In genomic region chr11:109271399-109271798, GRCm38 (mm10) we compare ENCODE assay signal across 23 mouse cellular contexts. TPM values are rescaled to one million over a fixed set of nuclear protein-coding genes. Genes with fewer than 3 reads are reported as not detected.
DNase-seq lines count a peak whose midpoint lies in the region; ATAC-seq and TF ChIP-seq lines count a peak whose summit lies in the region.
"Had no signal": no experiment of that assay in that cellular context is flagged by ENCODE, and none has a peak within 500 bp of the region (broad histone marks: within the 10 kb centered on the region; RNA-seq: fewer than 3 reads in every experiment).

No protein-coding gene starts in this region.

- 91% methylated on average over 9 of the region's 9 CpGs for WGBS in hindbrain, embryonic 14.5 days
- 92% methylated on average over 9 of the region's 9 CpGs for WGBS in hindbrain, postnatal 0 days

- TF ChIP-seq CTCF in hindbrain, postnatal 0 days (IDR thresholded peaks at IDR 0.05; ENCODE audit: low read depth): no peak

- H3K4me2 ChIP-seq in hindbrain, embryonic 14.5 days (replicated peaks): no peak overlapping the region
- no peak overlapping the region for H3K4me2 ChIP-seq in hindbrain, postnatal 0 days (ENCODE audit: low read depth, low read length)
- H3K4me2 ChIP-seq: embryonic facial prominence, embryonic 13.5 days; forebrain, embryonic 13.5 days; hindbrain, embryonic 13.5 days had no signal

- no peaks in the 10 kb centered on the region for H3K36me3 ChIP-seq in splenic B cell, adult 2 months (ENCODE audit: control insufficient read depth, insufficient read depth, low read length, poor library complexity, severe bottlenecking)
- H3K36me3 ChIP-seq in hindbrain, embryonic 14.5 days (replicated peaks; ENCODE audit: control insufficient read depth, insufficient read depth): peaks cover 9% of the 10 kb centered on the region; the same call in 1 of the 2 replicates
- H3K36me3 ChIP-seq in hindbrain, postnatal 0 days (ENCODE audit: insufficient read depth, low read length): no peaks in the 10 kb centered on the region
- H3K36me3 ChIP-seq: embryonic facial prominence, embryonic 13.5 days; heart, embryonic 10.5 days had no signal

- H3K27me3 ChIP-seq in splenic B cell, adult 2 months (ENCODE audit: control insufficient read depth, insufficient read depth, low read length, poor library complexity, severe bottlenecking): no peaks in the 10 kb centered on the region
- H3K27me3 ChIP-seq in hindbrain, embryonic 14.5 days (ENCODE audit: control insufficient read depth, insufficient read depth, low read length): no peaks in the 10 kb centered on the region
- no peaks in the 10 kb centered on the region for H3K27me3 ChIP-seq in hindbrain, postnatal 0 days (ENCODE audit: insufficient read depth, low read length)
- H3K27me3 ChIP-seq: embryonic facial prominence, embryonic 13.5 days; forebrain, embryonic 13.5 days; hindbrain, embryonic 13.5 days; Patski had no signal

- H3K4me3 ChIP-seq in hindbrain, embryonic 14.5 days (replicated peaks; ENCODE audit: low read length): no peak overlapping the region
- no peak overlapping the region for H3K4me3 ChIP-seq in hindbrain, postnatal 0 days (ENCODE audit: low read length)
- H3K4me3 ChIP-seq: embryonic facial prominence, embryonic 13.5 days; forebrain, embryonic 13.5 days; heart, embryonic 10.5 days; hindbrain, embryonic 13.5 days had no signal

- peak; percentile 48 for ATAC-seq in CD4-positive, CD25-positive, alpha-beta regulatory T cell, adult 4 months
- no peak for ATAC-seq in hindbrain, embryonic 14.5 days (ENCODE audit: low FRiP score)
- ATAC-seq in hindbrain, postnatal 0 days: no peak
- ATAC-seq: forebrain, embryonic 13.5 days; forebrain, postnatal 0 days; inflammation-experienced regulatory T-cells, adult 6 months; Patski had no signal

- no peak overlapping the region for H3K27ac ChIP-seq in hindbrain, embryonic 14.5 days
- H3K27ac ChIP-seq in hindbrain, postnatal 0 days: no peak overlapping the region
- H3K27ac ChIP-seq: forebrain, embryonic 13.5 days; heart, embryonic 10.5 days had no signal

- peak; percentile 40 for DNase-seq in A20 (ENCODE audit: low read depth, low spot score)
- DNase-seq in induced T-regulatory cell, adult 2 months (ENCODE audit: low read depth): peak; percentile 82
- peak; percentile 40 for DNase-seq in splenic B cell, adult 2 months (ENCODE audit: low read depth, low spot score)
- DNase-seq in hindbrain, embryonic 14.5 days (ENCODE audit: low spot score): no peak
- DNase-seq in hindbrain, postnatal 0 days (ENCODE audit: low spot score): no peak
- no peak for DNase-seq in ovary, adult 18-20 months (ENCODE audit: low spot score)
- DNase-seq: adrenal gland, adult 2 months; adrenal gland, postnatal 25 days; cerebellum, adult 18-20 months; cerebellum, adult 9-11 months; cerebellum, postnatal 36 days; forebrain, postnatal 0 days; gastrocnemius, postnatal 36 days; heart, adult 18-20 months; heart, postnatal 10 days had no signal

- H3K4me1 ChIP-seq in hindbrain, embryonic 14.5 days (replicated peaks; ENCODE audit: control insufficient read depth, insufficient read depth, low read length): peaks cover 10% of the 10 kb centered on the region; the same call in 1 of the 2 replicates
- H3K4me1 ChIP-seq in hindbrain, postnatal 0 days (ENCODE audit: insufficient read depth, low read length): no peaks in the 10 kb centered on the region; the same call in 1 of the 2 replicates
- H3K4me1 ChIP-seq: forebrain, embryonic 13.5 days had no signal

- no peaks in the 10 kb centered on the region for H3K9me3 ChIP-seq in hindbrain, embryonic 14.5 days (ENCODE audit: control insufficient read depth, low read length)
- no peaks in the 10 kb centered on the region for H3K9me3 ChIP-seq in hindbrain, postnatal 0 days (ENCODE audit: low read length)
- H3K9me3 ChIP-seq: embryonic facial prominence, embryonic 13.5 days; forebrain, embryonic 13.5 days; heart, embryonic 10.5 days; hindbrain, embryonic 13.5 days had no signal

- H3K9ac ChIP-seq in hindbrain, embryonic 14.5 days: no peak overlapping the region
- H3K9ac ChIP-seq in hindbrain, postnatal 0 days (replicated peaks; ENCODE audit: low read length): no peak overlapping the region
- H3K9ac ChIP-seq: embryonic facial prominence, embryonic 13.5 days; forebrain, embryonic 13.5 days; forebrain, postnatal 0 days; hindbrain, embryonic 13.5 days had no signal

RNA-seq across cellular contexts. Expression of gene Rgs9, which starts 26.5 kb away (rescaled TPM):
- polyA plus RNA-seq in CD4-positive, CD25-positive, alpha-beta regulatory T cell, adult 4 months (2017; shearing (Covaris generic)): 1 to 10 TPM; 4.2 to 6.9 TPM
- 8.9 and 10.7 TPM in 2 replicates for polyA plus RNA-seq in hindbrain, embryonic 14.5 days (2014; fragmentation: Nextera tagmentation; extraction: Ambion mirVana)
- total RNA-seq in hindbrain, postnatal 0 days (2014; rRNA removed): 28.5 and 30.3 TPM in 2 replicates
- 13.4 and 14.3 TPM in 2 replicates for polyA plus RNA-seq in hindbrain, postnatal 0 days (2015; fragmentation: Nextera tagmentation; extraction: Ambion mirVana)
- total RNA-seq: gastrocnemius, adult 8-10 months; gastrocnemius, postnatal 36 days had no signal

Comparison
In these comparisons a context has a peak if more than half of its experiments do, and no peak if none do; other contexts are left out.
1. DNase-seq: peak in A20 (single experiment), induced T-regulatory cell, adult 2 months (single experiment) and splenic B cell, adult 2 months (single experiment); none in hindbrain, embryonic 14.5 days (single experiment), hindbrain, postnatal 0 days (single experiment) and ovary, adult 18-20 months (single experiment).